Mouse (Mus musculus) hindbrain, embryonic 10.5 days (tissue): ENCODE measurements around the gene Fgf23. TPM values are rescaled to one million over a fixed set of nuclear protein-coding genes. Genes with fewer than 3 reads are reported as not detected.
A peak's percentile ranks its signal among the peaks of the same experiment; 100 is the strongest.

Source experiments
- DNase-seq: peaks from one replicate; pipeline ENCODE4 v3.0.0-alpha.2; 2017; ENCODE audit warnings: low spot score
- H3K27ac ChIP-seq: fragments of 300-500 bp; sonication (generic); 2 replicates; pipeline ENCODE4 v1.5.1; 2016; ENCODE audit warnings: mild to moderate bottlenecking, moderate library complexity
- H3K27me3 ChIP-seq: fragments of 300-500 bp; sonication (generic); 2 replicates; pipeline ENCODE4 v1.6.1; 2016; ENCODE audit warnings: mild to moderate bottlenecking; ENCODE audit not compliant: poor library complexity, insufficient read depth, severe bottlenecking
- H3K36me3 ChIP-seq: fragments of 300-500 bp; sonication (generic); 2 replicates; pipeline ENCODE4 v1.6.1; 2016; ENCODE audit warnings: mild to moderate bottlenecking, moderate library complexity
- H3K4me1 ChIP-seq: fragments of 300-500 bp; sonication (generic); replicated peaks from 2 replicates; pipeline ENCODE4 v1.6.1; 2016; ENCODE audit warnings: mild to moderate bottlenecking
- H3K4me3 ChIP-seq: fragments of 300-500 bp; sonication (generic); 2 replicates; pipeline ENCODE4 v1.5.1; 2016; ENCODE audit warnings: mild to moderate bottlenecking, moderate library complexity
- H3K9me3 ChIP-seq: fragments of 300-500 bp; sonication (generic); 2 replicates; pipeline ENCODE4 v1.6.1; 2016; ENCODE audit warnings: mild to moderate bottlenecking, moderate library complexity
- WGBS: fragments of 180-500 bp; shearing (Covaris S2); methylation state at CpG from one replicate; pipeline ENCODE4 v1.1.7; 2016; 5-methylcytosine and 5-hydroxymethylcytosine counted together
- polyA plus RNA-seq: library from polyadenylated mRNA; unstranded; fragments of >200 nt; fragmentation: Nextera tagmentation; extraction: Ambion mirVana; gene quantifications from 2 replicates; pipeline ENCODE4 v1.2.1, GENCODE M21; 2016

Fgf23 gene
- 0.08 and 0.11 TPM in 2 replicates for polyA plus RNA-seq

- H3K27ac ChIP-seq: no peak within 1 kb of the TSS; the same call in 1 of the 2 replicates
- peak; percentile 50 for DNase-seq
- no peak within 1 kb of the TSS; the same call in 1 of the 2 replicates for H3K4me3 ChIP-seq
- 15% methylated on average over 5 of the region's 5 CpGs for WGBS
- peaks cover 10% of the 10 kb centered on the region for H3K4me1 ChIP-seq
- no peaks in the 10 kb centered on the region for H3K9me3 ChIP-seq
- peaks cover 7% of the 10 kb centered on the region; the same call in 1 of the 2 replicates for H3K27me3 ChIP-seq
- H3K36me3 ChIP-seq: no peaks in the 10 kb centered on the region
These were observed at the start of gene Fgf23 for GRCm38 (mm10) chr6:127072817-127073216. TSS of gene Fgf23 (plus strand) at chr6:127072902.

- 72% methylated on average over 7 of the region's 7 CpGs for WGBS
- no peak overlapping the region for H3K27ac ChIP-seq
These were observed 47.9 kb upstream of the Fgf23 start for GRCm38 (mm10) chr6:127024836-127025235.

GRCm38 (mm10) chr6:127034760-127035159, 37.9 kb upstream of the Fgf23 start:
- 47% methylated on average over 10 of the region's 10 CpGs for whole genome bisulfite sequencing
- Histone ChIP-seq H3K27ac (no peak overlapping the region), H3K4me1 (no peaks in the 10 kb centered on the region), H3K4me3 (peak overlapping the region; percentile 24; the same call in 1 of the 2 replicates), H3K27me3 (no peaks in the 10 kb centered on the region), H3K9me3 (no peaks in the 10 kb centered on the region), H3K36me3 (no peaks in the 10 kb centered on the region)
- DNase-seq: peak; percentile 38

More at GRCm38 (mm10) chr6:127024836-127025235, 47.9 kb upstream of the Fgf23 start:
- H3K27me3 ChIP-seq: peaks cover 25% of the 10 kb centered on the region
- H3K36me3 ChIP-seq: no peaks in the 10 kb centered on the region
- no peak overlapping the region for H3K4me3 ChIP-seq
- peaks cover 11% of the 10 kb centered on the region for H3K4me1 ChIP-seq
- DNase-seq: no peak
- no peaks in the 10 kb centered on the region for H3K9me3 ChIP-seq

- H3K9me3 ChIP-seq: no peaks in the 10 kb centered on the region
These were observed 27.8 kb upstream of the Fgf23 start for GRCm38 (mm10) chr6:127044909-127045308.

GRCm38 (mm10) chr6:127050847-127051246, 21.9 kb upstream of the Fgf23 start:
- Histone ChIP-seq H3K27me3 (no peaks in the 10 kb centered on the region), H3K4me1 (no peaks in the 10 kb centered on the region), H3K9me3 (no peaks in the 10 kb centered on the region), H3K27ac (no peak overlapping the region; the same call in 1 of the 2 replicates), H3K36me3 (no peaks in the 10 kb centered on the region), H3K4me3 (no peak overlapping the region)
- WGBS: 62% methylated on average over 4 of the region's 4 CpGs
- DNase-seq: peak; percentile 44

More at GRCm38 (mm10) chr6:127044909-127045308, 27.8 kb upstream of the Fgf23 start:
- no peak for DNase-seq
- Histone ChIP-seq H3K36me3 (no peaks in the 10 kb centered on the region), H3K4me3 (no peak overlapping the region), H3K27ac (no peak overlapping the region), H3K4me1 (no peaks in the 10 kb centered on the region), H3K27me3 (no peaks in the 10 kb centered on the region)
- 67% methylated on average over 6 of the region's 6 CpGs for WGBS

GRCm38 (mm10) chr6:127056990-127057588, 15.6 kb upstream of the Fgf23 start:
- H3K36me3 ChIP-seq: no peaks in the 10 kb centered on the region
- no peaks in the 10 kb centered on the region for H3K27me3 ChIP-seq
- no peak overlapping the region for H3K4me3 ChIP-seq
- no peak for DNase-seq
- no peak overlapping the region for H3K27ac ChIP-seq
- 89% methylated on average over 12 of the region's 12 CpGs for WGBS
- no peaks in the 10 kb centered on the region for H3K4me1 ChIP-seq
- no peaks in the 10 kb centered on the region for H3K9me3 ChIP-seq

GRCm38 (mm10) chr6:127059975-127060374, 12.7 kb upstream of the Fgf23 start:
- H3K4me3 ChIP-seq: no peak overlapping the region
- no peaks in the 10 kb centered on the region for H3K36me3 ChIP-seq
- no peak overlapping the region for H3K27ac ChIP-seq
- H3K9me3 ChIP-seq: no peaks in the 10 kb centered on the region
- peaks cover 5% of the 10 kb centered on the region for H3K4me1 ChIP-seq
- peaks cover 8% of the 10 kb centered on the region for H3K27me3 ChIP-seq
- 85% methylated on average over 4 of the region's 4 CpGs for WGBS
- DNase-seq: no peak

GRCm38 (mm10) chr6:127063915-127064314, 8.8 kb upstream of the Fgf23 start:
- peaks cover 23% of the 10 kb centered on the region for H3K27me3 ChIP-seq
- 78% methylated on average over 3 of the region's 3 CpGs for WGBS

GRCm38 (mm10) chr6:127064815-127065214, 7.9 kb upstream of the Fgf23 start:
- H3K36me3 ChIP-seq: no peaks in the 10 kb centered on the region
- H3K4me3 ChIP-seq: peak overlapping the region; percentile 33
- H3K27ac ChIP-seq: peak overlapping the region; percentile 64
- DNase-seq: peak; percentile 27
- WGBS: 8% methylated on average over 14 of the region's 14 CpGs
- H3K27me3 ChIP-seq: peaks cover 23% of the 10 kb centered on the region
- peaks cover 7% of the 10 kb centered on the region for H3K4me1 ChIP-seq
- H3K9me3 ChIP-seq: no peaks in the 10 kb centered on the region

More at GRCm38 (mm10) chr6:127063915-127064314, 8.8 kb upstream of the Fgf23 start:
- H3K27ac ChIP-seq: no peak overlapping the region
- no peaks in the 10 kb centered on the region for H3K9me3 ChIP-seq
- no peak for DNase-seq
- peaks cover 7% of the 10 kb centered on the region for H3K4me1 ChIP-seq
- H3K4me3 ChIP-seq: no peak overlapping the region
- no peaks in the 10 kb centered on the region for H3K36me3 ChIP-seq

GRCm38 (mm10) chr6:127079867-127080731, 7.4 kb downstream of the Fgf23 start:
- Histone ChIP-seq H3K9me3 (no peaks in the 10 kb centered on the region), H3K27ac (peak overlapping the region; percentile 85), H3K27me3 (peaks cover 49% of the 10 kb centered on the region), H3K4me1 (peaks cover 14% of the 10 kb centered on the region), H3K4me3 (peak overlapping the region; percentile 69), H3K36me3 (no peaks in the 10 kb centered on the region)
- 1% methylated on average over 59 of the region's 59 CpGs for WGBS
- DNase-seq: peak; percentile 85

GRCm38 (mm10) chr6:127081820-127082219, 9.1 kb downstream of the Fgf23 start:
- Histone ChIP-seq H3K9me3 (no peaks in the 10 kb centered on the region), H3K4me3 (no peak overlapping the region), H3K27ac (no peak overlapping the region), H3K27me3 (peaks cover 42% of the 10 kb centered on the region), H3K36me3 (peaks cover 2% of the 10 kb centered on the region; the same call in 1 of the 2 replicates), H3K4me1 (peaks cover 14% of the 10 kb centered on the region)
- 73% methylated on average over 6 of the region's 6 CpGs for WGBS
- no peak for DNase-seq

GRCm38 (mm10) chr6:127086739-127087138, 14.0 kb downstream of the Fgf23 start:
- 74% methylated on average over 4 of the region's 4 CpGs for WGBS
- H3K36me3 ChIP-seq: peaks cover 48% of the 10 kb centered on the region
- peaks cover 10% of the 10 kb centered on the region for H3K27me3 ChIP-seq
- DNase-seq: no peak
- H3K4me3 ChIP-seq: no peak overlapping the region
- H3K27ac ChIP-seq: no peak overlapping the region
- H3K4me1 ChIP-seq: no peaks in the 10 kb centered on the region
- H3K9me3 ChIP-seq: no peaks in the 10 kb centered on the region

- no peaks in the 10 kb centered on the region for H3K27me3 ChIP-seq
- no peaks in the 10 kb centered on the region for H3K4me1 ChIP-seq
- 63% methylated on average over 7 of the region's 7 CpGs for WGBS
- no peak overlapping the region for H3K4me3 ChIP-seq
- H3K9me3 ChIP-seq: no peaks in the 10 kb centered on the region
- DNase-seq: no peak
- peaks cover 33% of the 10 kb centered on the region for H3K36me3 ChIP-seq
- H3K27ac ChIP-seq: no peak overlapping the region
These were observed 21.9 kb downstream of the Fgf23 start for GRCm38 (mm10) chr6:127094565-127094964.
